Mouse (Mus musculus): ENCODE data around the gene Grik4.

GRCm38 (mm10) chr9:42791346-42791745 lies 152.9 kb downstream of the Grik4 start:
- TF ChIP-seq CTCF (IDR thresholded peaks at IDR 0.05; ENCODE audit: extremely low read depth, insufficient read length, insufficient replicate concordance, low read depth, low read length), result no peak
- no peak for TF ChIP-seq POLR2A (IDR thresholded peaks at IDR 0.05; ENCODE audit: low read depth, low read length)
